Mouse (Mus musculus) brain, embryonic 14.5 days (tissue): ENCODE measurements around the gene Prelid1.

Source experiments
- CTCF ChIP-seq: fragments of 200-500 bp; IDR thresholded peaks from 2 replicates; pipeline ENCODE4 v1.5.1; 2012; ENCODE audit warnings: inconsistent platforms, mild to moderate bottlenecking, moderate library complexity, borderline replicate concordance; ENCODE audit not compliant: insufficient read depth, insufficient read length; ENCODE audit errors: extremely low read depth
- POLR2A ChIP-seq: fragments of 200-500 bp; IDR thresholded peaks from 2 replicates; pipeline ENCODE4 v1.6.1; 2012; ENCODE audit warnings: mild to moderate bottlenecking, inconsistent platforms, borderline replicate concordance; ENCODE audit not compliant: poor library complexity, insufficient read depth, insufficient read length, severe bottlenecking; ENCODE audit errors: extremely low read depth

GRCm38 (mm10) chr13:55277646-55278045 is 42.7 kb upstream of the Prelid1 start:
- TF ChIP-seq CTCF (no peak), POLR2A (no peak)
